Mouse (Mus musculus) cerebellum, adult 2 months (tissue): Measurements from ENCODE around the gene Tns4. TPM values are rescaled to one million over a fixed set of nuclear protein-coding genes. Genes with fewer than 3 reads are reported as not detected.

Experiments used
- DNase-seq, 2 experiments: peaks; one replicate each; pipeline ENCODE4 v3.0.0; 2021
- H3K27ac ChIP-seq: fragments of 200-500 bp; 2 replicates; pipeline ENCODE4 v1.5.1; 2012; ENCODE audit warnings: low read length, control low read depth, inconsistent platforms; ENCODE audit not compliant: insufficient read depth
- H3K27me3 ChIP-seq: fragments of 200-500 bp; 2 replicates; pipeline ENCODE4 v1.6.1; 2012; ENCODE audit warnings: inconsistent platforms, mild to moderate bottlenecking, low read length, moderate library complexity; ENCODE audit not compliant: control insufficient read depth, insufficient read depth
- H3K4me1 ChIP-seq: fragments of 200-500 bp; 2 replicates; pipeline ENCODE4 v1.6.1; 2011; ENCODE audit warnings: low read length; ENCODE audit not compliant: control insufficient read depth, insufficient read depth
- H3K4me3 ChIP-seq: fragments of 200-500 bp; replicated peaks from 2 replicates; pipeline ENCODE3; 2011; ENCODE audit warnings: mild to moderate bottlenecking, low read depth, low read length, control low read depth; ENCODE audit not compliant: insufficient read depth
- CTCF ChIP-seq: fragments of 200-500 bp; IDR thresholded peaks from 2 replicates; pipeline ENCODE4 v1.5.1; 2011; ENCODE audit warnings: low read depth, mild to moderate bottlenecking, control low read depth, low read length, moderate library complexity, borderline replicate concordance; ENCODE audit not compliant: insufficient read depth
- POLR2A ChIP-seq: fragments of 200-500 bp; IDR thresholded peaks from 2 replicates; pipeline ENCODE4 v1.6.1; 2011; ENCODE audit warnings: low read length, control low read depth, borderline replicate concordance; ENCODE audit not compliant: insufficient read depth
- WGBS: fragments of 180-500 bp; shearing (Covaris S2); methylation state at CpG from one replicate; pipeline ENCODE4 v1.1.7; 2018; 5-methylcytosine and 5-hydroxymethylcytosine counted together
- polyA plus RNA-seq: library from polyadenylated mRNA; depleted of rRNA; stranded (reverse); fragments of >200 nt; gene quantifications from 2 replicates; pipeline ENCODE4 v1.2.3, GENCODE M21; 2012

Gene Tns4
- polyA plus RNA-seq, 1 experiment: 0.18 TPM

DNA sequence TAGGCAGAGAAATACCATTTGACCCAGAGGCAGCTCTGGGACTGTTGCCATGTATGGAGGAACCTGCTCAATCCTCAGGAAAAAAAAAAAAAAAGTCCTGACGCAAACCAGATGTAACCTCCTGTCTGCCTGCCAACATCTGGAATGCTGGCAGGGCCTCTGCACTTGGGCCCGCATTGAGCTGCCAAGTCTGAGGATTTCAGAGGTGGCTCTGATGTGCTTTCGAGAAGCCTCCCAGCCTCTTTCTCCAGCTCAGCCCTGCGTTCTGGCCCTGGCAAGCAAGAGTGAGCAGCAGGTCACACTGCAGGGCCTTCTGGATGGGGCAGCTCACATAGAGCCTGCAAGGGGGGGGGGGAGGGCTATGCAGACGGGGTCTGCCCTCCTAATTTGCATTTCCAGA, 42.0 kb downstream of the Tns4 start:
- no peak overlapping the region for H3K27ac ChIP-seq

DNA sequence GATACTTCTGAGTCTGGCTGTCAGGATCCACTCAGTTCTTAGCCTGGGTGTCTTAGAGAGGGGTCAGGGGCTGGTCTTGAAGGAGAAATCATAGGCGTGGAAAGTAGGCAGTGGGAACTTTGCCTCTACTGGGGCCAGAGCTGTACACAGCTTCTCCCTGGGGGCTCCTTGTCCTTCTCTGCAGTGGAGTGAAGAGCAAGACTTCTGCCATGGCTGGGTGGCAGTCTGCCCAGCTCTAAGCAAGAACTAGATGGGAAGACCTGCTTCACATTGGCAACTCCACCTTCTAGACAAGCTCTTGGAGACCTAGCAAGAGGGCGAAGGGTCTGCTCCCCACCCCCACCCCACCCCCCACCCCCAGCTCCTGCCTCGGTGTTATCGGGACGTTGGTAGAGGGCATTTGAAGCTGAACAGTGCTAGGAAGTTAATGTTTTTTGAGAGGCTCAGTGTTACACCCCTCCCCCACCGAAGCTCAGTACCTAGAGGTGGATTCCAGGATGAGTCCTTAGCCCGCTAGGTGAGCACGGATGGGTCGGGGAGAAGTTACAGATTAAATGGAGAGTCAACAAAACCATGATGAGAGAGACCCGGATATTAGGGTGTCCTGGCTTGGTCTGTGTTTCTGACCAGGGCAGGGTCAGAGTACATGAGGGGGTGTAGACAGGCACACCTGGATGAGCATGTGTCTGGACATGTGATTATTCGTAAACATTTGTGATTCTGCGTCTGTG, 43.8 kb downstream of the Tns4 start:
- Histone ChIP-seq H3K27me3 (peaks cover 2% of the 10 kb centered on the region; the same call in 1 of the 2 replicates), H3K4me3 (no peak overlapping the region), H3K27ac (no peak overlapping the region), H3K4me1 (peaks cover 6% of the 10 kb centered on the region; the same call in 1 of the 2 replicates)
- WGBS: 88% methylated on average over 12 of the region's 12 CpGs
- DNase-seq: no peak
- TF ChIP-seq POLR2A (no peak), CTCF (no peak)

More for the DNA sequence above, 42.0 kb downstream of the Tns4 start:
- H3K4me3 ChIP-seq: no peak overlapping the region
- TF ChIP-seq POLR2A (no peak), CTCF (no peak)
- WGBS: 23% methylated on average over 5 of the region's 5 CpGs
- no peaks in the 10 kb centered on the region; the same call in 1 of the 2 replicates for H3K4me1 ChIP-seq
- no peaks in the 10 kb centered on the region for H3K27me3 ChIP-seq
- no peak for DNase-seq

- over 99% methylated on average over 5 of the region's 5 CpGs for WGBS
- H3K27ac ChIP-seq: no peak overlapping the region
These were observed 44.8 kb downstream of the Tns4 start for GRCm38 (mm10) chr11:99044306-99044705.

DNA sequence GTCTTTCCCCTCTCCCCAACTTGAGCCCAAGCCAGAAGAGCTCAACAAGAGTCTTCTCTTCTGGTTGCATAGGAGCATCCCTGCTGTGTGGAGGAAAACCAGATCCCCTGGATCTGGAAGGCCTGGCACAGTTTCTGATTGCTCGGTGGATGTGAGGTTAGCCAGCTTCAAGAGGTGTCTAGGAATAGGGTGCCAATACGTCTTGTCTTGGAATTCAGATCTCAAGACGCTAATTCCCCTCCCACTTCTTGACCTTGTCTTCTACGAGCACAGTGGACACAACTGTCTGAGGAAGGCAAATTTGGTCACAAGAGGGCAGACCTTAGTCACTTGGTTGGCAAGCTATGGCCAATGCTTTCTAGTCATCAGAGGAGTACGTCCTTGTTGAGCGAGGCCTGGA, 45.5 kb downstream of the Tns4 start:
- no peak for TF ChIP-seq CTCF
- TF ChIP-seq POLR2A: no peak
- no peak overlapping the region for H3K4me3 ChIP-seq
- no peak for DNase-seq
- peaks cover 2% of the 10 kb centered on the region; the same call in 1 of the 2 replicates for H3K27me3 ChIP-seq
- H3K27ac ChIP-seq: no peak overlapping the region
- H3K4me1 ChIP-seq: peaks cover 6% of the 10 kb centered on the region; the same call in 1 of the 2 replicates
- WGBS: 83% methylated on average over 6 of the region's 6 CpGs

More at GRCm38 (mm10) chr11:99044306-99044705, 44.8 kb downstream of the Tns4 start:
- no peak overlapping the region for H3K4me3 ChIP-seq
- DNase-seq: no peak
- H3K4me1 ChIP-seq: peaks cover 6% of the 10 kb centered on the region; the same call in 1 of the 2 replicates
- TF ChIP-seq CTCF (no peak), POLR2A (no peak)
- H3K27me3 ChIP-seq: peaks cover 2% of the 10 kb centered on the region; the same call in 1 of the 2 replicates

DNA sequence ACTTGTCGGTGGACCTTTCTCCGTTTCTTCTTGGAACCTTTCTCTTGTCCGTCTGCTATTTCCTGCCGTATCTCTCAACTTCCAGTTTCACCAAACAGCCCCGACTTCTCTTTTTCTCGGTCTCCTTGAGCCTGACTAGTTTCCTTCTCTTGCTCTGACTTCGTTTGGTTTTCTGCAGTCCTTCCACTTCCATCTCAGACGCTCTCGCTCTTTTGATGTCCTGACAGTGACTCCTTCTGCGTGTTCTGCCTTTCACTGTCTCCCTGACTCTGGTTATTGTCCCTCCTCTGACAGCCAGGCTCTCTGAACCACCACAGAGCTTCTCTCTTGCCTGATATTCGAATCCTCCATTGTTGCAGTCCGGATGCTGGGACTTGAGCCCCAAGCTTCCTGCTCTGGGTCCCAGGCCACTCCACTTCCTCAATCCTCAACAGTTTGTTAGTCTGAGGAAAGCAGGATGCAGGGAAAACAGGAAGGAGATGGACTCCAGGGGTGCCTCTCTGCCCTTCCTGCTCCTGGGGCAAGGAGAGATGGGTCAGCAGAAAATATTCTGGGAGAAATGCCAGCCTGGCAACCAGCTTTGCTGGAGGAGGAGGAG, 46.2 kb downstream of the Tns4 start:
- WGBS: 53% methylated on average over 12 of the region's 12 CpGs
- no peak for DNase-seq
- Histone ChIP-seq H3K4me3 (no peak overlapping the region), H3K27me3 (peaks cover 2% of the 10 kb centered on the region; the same call in 1 of the 2 replicates), H3K27ac (no peak overlapping the region), H3K4me1 (peaks cover 6% of the 10 kb centered on the region; the same call in 1 of the 2 replicates)
- TF ChIP-seq CTCF (no peak), POLR2A (no peak)

- H3K4me1 ChIP-seq: peaks cover 6% of the 10 kb centered on the region; the same call in 1 of the 2 replicates
- TF ChIP-seq CTCF (no peak), POLR2A (no peak)
- DNase-seq: no peak
- no peak overlapping the region for H3K4me3 ChIP-seq
- WGBS: 76% methylated on average over 16 of the region's 16 CpGs
- no peak overlapping the region for H3K27ac ChIP-seq
- peaks cover 2% of the 10 kb centered on the region; the same call in 1 of the 2 replicates for H3K27me3 ChIP-seq
These were observed 47.0 kb downstream of the Tns4 start for GRCm38 (mm10) chr11:99041841-99042780.
